Mouse (Mus musculus) lung, postnatal 36 days (tissue): ENCODE measurements around the gene Hoxc8.

Experiments used
- DNase-seq: peaks from one replicate; pipeline ENCODE4 v3.0.0; 2022; ENCODE audit warnings: mixed read lengths

Hoxc8 gene

GRCm38 (mm10) chr15:103010847-103011555 is 20.6 kb downstream of the Hoxc8 start:
- DNase-seq, result no peak

GRCm38 (mm10) chr15:103011928-103012486 is 21.6 kb downstream of the Hoxc8 start:
- DNase-seq, result no peak

- peak; percentile 10 for DNase-seq
Observed at GRCm38 (mm10) chr15:103013238-103013984, 23.0 kb downstream of the Hoxc8 start.

- DNase-seq, result no peak
Observed at GRCm38 (mm10) chr15:103014166-103015008, 24.0 kb downstream of the Hoxc8 start.

GRCm38 (mm10) chr15:103015009-103015399 is 24.6 kb downstream of the Hoxc8 start:
- no peak for DNase-seq

GRCm38 (mm10) chr15:103015406-103016166 is 25.2 kb downstream of the Hoxc8 start:
- no peak for DNase-seq

GRCm38 (mm10) chr15:103018636-103019035 is 28.2 kb downstream of the Hoxc8 start, which contains the start of gene Hoxc4:
Hoxc4 (plus strand) TSS chr15:103018934.
- no peak for DNase-seq

- no peak for DNase-seq
Observed at GRCm38 (mm10) chr15:103020899-103021418, 30.6 kb downstream of the Hoxc8 start.

- DNase-seq, result no peak
Observed at GRCm38 (mm10) chr15:103021544-103021943, 31.1 kb downstream of the Hoxc8 start.

- DNase-seq, result no peak
Observed at GRCm38 (mm10) chr15:103024131-103024530, 33.7 kb downstream of the Hoxc8 start.

- DNase-seq, result no peak
Observed at GRCm38 (mm10) chr15:103027266-103028235, 37.1 kb downstream of the Hoxc8 start.

- no peak for DNase-seq
Observed at GRCm38 (mm10) chr15:103028916-103029512, 38.6 kb downstream of the Hoxc8 start.

- DNase-seq, result no peak
Observed at GRCm38 (mm10) chr15:103030142-103030541, 39.7 kb downstream of the Hoxc8 start.

- DNase-seq, result no peak
Observed at GRCm38 (mm10) chr15:103032167-103032566, 41.8 kb downstream of the Hoxc8 start.

- no peak for DNase-seq
Observed at GRCm38 (mm10) chr15:103032646-103033575, 42.5 kb downstream of the Hoxc8 start.

- DNase-seq, result no peak
Observed at GRCm38 (mm10) chr15:103034043-103034806, 43.8 kb downstream of the Hoxc8 start.

- DNase-seq, result no peak
Observed at GRCm38 (mm10) chr15:103034807-103035547, 44.6 kb downstream of the Hoxc8 start.

- DNase-seq, result no peak
Observed at GRCm38 (mm10) chr15:103035548-103035881, 45.1 kb downstream of the Hoxc8 start.
